Mouse (Mus musculus): ENCODE data around the gene Tesc.

Tesc gene

DNA sequence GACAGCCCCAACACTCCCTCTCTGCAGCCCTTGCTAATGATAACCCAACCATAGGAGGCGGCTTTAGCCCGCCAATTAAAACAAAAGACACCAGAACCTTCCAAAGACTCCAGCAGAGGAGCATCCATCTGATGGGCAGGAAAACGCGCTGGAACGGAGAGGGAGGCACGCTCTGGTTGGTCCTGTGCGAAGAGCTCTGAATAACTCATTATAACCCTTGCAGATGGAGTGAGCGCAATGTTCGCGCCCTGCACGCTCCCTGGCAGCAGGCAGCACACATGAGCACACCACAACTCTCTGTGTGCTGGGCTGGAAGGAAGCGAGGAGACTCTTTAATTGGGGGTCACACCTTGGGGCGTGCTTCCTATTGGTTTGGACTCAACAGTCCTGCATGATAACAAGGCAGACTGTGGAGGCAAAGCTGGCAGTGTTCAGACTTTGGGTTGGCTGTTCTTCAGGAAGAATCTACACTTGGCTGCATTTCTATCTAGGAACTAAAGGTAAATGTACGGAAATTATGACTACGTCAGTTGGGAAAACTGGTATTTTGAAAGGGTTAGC lies 45.8 kb downstream of the Tesc start:
- no peak for DNase-seq (ENCODE audit: low read depth, low spot score)

DNA sequence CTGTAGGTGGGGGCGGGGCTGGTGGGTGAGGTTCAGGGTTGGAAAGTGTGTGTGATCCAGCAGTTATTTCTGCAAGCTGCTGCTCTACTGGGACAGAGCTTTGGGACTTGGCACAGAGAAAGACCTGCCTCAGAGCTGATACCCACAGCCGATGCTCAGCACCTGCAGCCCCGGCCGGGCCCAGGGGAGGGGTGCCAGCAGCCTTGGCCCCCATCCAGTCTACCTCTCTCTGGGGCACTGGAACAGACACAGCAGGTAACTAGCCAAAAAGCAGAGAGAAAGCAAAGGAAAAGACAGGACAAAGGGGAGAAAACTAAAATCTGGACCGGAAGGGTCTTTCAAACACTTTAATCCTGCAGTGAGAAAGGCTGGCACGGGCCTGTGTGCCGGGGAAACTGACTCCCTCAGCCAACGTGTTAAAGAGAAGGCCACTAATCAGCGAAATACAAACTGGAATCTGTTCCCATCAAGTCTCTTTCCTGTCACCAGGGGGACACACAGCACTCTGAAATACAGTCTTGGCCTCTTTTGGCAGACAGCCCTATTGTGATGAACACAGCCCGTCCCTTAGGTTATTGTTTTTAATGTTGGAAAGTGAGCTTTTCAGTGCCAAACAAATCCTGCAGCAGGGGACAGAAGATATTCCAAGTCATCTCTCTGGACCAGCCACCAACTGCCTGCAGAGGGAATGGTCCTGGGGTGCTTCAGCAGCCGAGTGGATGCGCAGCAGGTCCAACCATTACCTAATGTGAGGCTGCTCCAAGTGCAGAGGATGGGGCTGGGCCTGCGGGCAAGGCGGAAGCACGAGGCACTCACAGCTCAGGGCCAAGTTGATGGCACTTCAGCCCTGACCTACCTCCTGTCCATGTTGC lies 49.4 kb downstream of the Tesc start:
- no peak for DNase-seq (ENCODE audit: low read depth, low spot score)

DNA sequence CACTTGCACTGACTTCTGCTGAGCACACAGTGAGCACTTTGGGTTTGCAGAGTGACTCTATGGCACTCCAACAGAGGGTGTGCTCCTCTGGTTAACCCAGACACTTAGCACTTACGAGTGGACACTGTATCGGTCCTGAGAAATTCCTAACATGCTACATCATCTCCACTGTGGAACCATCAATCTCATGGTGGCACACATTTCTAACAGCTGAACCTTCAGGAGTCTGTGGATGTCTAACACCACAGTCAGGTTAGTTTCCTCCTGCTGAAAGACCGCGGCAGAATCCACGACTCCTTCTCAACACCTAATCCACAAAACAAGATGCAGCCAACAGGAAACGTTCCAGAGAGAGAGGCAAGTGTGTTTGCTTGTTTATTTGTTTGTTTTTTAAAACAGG lies 51.0 kb downstream of the Tesc start:
- DNase-seq (ENCODE audit: low read depth, low spot score) = no peak

DNA sequence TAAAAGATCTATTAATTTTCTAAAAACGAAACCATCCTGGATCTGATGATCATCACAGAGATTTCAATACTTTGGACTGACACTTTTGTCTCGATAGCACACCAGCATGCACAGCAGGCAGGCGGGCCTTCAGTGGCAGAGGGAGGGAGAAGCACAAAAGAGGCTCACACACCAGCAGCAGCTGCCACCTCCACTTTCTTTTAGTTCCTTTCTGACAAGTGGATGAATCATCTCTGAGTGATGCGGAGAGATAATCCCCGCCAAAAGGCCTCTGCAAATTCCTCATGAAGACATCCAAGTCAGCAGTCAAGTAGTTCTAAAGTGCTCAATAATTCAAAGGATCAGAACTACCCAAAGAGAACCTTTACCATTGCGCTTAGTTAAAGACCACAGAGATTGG lies 51.8 kb downstream of the Tesc start:
- no peak for DNase-seq (ENCODE audit: low read depth, low spot score)

DNA sequence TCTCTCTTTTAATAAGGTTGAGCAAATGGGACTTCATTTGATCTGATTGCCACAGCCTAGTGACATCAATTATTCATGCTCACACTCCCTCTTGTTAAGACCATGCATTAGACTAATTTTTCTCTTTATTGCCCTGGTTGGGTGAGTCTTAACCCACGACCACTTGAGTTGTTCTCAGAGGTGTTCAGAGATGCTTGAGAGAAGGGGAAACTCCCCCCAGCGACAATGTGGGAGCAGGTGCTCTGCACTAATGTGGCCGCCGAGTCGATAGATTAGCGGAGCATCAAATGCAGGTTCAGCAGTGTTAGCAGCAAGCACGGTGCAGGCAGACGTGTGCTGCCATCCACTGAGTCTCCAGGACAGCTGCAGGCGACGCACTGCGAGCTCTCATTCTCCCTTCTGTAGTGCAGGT lies 52.3 kb downstream of the Tesc start:
- no peak for DNase-seq (ENCODE audit: low read depth, low spot score)

DNA sequence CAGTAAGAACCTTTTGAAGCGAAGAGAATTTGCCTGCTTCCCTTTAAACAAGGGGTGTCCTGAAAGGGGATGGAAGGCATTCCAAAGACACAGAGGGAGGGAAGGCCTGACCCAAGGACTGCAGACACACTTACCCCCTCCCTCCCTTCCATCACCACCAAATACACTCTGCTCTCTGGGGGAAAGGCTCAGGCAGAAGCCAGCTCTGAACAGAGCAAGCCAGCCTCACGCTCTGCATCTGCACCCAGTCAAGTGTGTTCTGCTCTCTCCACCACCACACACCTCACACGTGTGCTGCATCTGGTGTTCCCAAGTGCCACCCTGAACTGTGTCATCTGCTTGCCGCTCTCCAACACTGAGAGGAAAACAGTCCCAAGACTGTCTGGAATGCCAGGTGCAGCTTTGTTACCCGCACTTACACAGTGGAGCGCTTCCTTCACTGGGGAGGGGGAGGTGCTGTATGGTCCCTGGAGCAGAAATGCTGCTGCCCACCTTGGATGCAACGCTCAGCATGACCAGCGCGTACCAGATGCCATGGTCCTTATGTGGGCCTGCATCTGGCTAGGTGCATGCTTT lies 53.9 kb downstream of the Tesc start:
- no peak for DNase-seq (ENCODE audit: low read depth, low spot score)

DNA sequence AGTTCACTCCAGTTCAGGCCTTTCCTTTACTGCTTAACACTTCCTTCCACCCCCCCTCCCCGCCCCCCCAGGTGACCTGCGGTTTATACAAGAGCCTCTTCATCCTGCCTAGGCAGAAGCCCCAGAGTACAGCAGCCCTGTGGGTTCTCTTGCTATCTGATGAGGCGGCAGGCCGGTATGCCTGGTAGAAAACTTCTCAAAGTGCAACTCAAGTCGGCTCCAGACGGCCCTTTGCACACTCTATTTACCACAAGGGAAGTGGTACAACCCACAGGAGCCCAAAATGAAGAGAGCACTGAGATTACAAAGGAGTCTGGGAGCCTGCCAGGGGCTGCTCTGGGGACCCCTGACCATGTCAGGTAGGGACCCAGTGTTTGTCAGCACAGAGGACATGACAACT lies 54.5 kb downstream of the Tesc start:
- DNase-seq (ENCODE audit: low read depth, low spot score) = no peak

DNA sequence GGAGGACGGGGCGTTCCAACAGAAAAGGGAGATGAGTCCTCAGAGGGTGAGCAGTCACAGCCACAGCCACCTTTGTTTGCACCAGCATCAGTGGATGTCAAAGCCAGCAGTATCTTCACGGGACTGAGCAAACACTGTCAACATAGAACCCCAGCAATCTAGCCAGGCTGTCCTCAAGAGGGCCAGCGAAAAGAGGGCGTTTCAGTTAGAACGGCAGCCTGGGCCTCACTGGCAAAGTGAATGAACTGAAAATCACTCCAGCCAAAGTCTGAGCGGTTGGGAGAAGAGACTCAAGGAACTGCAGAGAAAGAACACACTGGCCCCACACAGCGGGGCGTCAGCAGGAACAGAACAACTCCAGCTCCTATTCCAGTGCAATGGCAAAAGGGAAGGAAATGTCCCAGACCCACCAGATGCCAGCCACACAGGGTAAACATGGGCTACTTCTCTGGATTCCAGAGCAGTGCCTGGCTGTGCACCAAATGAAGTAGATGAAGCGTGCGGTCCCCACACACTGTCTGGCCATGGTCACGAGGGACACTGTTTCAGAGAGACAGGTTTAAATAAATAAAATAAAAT lies 55.6 kb downstream of the Tesc start:
- DNase-seq (ENCODE audit: low read depth, low spot score) = no peak

DNA sequence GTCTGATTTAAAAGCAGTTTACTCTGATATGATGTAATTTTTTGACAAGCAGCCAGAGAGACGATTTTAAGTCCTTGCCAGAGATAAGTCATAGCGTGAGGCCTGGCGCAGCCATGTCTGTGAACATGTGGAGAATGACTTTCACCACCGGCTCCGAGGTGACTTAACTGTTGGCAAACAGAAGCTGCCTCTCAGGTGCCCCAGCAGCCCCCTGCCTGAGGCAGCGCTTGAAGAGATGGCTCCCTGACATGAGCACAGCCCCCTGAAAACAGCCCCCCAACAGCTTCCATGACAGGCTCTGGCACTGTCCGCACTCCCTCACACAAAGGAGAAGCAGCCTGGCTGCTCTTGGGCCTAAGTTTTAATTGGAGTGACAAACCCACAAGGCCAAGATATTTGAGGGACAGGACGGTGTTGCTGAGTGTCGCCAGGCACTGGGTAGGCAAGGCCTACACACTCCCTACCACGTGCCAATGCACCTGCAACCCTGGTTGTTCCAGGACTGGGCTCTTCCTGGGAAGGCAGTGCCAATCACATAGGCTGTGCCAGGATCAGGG lies 56.7 kb downstream of the Tesc start:
- no peak for DNase-seq (ENCODE audit: low read depth, low spot score)

DNA sequence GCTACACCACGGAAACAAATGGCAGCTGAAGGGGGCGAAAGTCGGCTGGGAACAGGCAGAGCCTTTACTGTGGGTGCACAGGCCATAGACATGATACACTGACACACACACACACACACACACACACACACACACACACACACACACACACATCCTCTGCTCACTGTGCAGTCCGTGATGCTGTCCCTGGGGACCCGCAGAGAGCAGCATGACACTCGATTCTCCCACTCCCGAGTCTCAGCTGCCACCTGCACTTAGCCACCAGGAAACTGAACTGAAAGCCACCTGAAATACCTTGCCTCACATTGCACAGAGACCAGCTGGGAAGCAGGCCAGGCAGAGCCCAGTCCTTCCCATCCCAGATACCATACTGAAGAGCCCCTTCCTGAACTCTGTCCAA lies 57.8 kb downstream of the Tesc start:
- no peak for DNase-seq (ENCODE audit: low read depth, low spot score)

DNA sequence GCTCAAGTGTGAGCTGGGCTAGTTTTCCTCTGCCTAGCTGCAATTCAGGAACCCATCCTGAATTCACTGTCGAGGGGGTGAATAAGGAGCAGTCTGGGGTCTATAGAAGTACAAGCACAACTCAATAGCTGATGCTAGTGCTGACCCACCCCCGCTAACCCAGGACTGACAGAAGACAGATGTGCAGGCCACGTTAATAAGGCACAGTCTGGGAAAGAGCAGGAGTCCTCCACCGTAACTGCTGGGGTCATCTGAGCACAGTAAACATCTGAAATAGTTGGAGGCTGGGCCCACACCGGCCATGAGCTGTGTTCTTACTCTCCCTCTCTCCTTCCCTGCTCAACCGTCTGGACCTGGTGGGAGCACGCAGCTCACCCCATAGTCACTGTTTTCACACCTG lies 59.4 kb downstream of the Tesc start:
- DNase-seq (ENCODE audit: low read depth, low spot score) = no peak

DNA sequence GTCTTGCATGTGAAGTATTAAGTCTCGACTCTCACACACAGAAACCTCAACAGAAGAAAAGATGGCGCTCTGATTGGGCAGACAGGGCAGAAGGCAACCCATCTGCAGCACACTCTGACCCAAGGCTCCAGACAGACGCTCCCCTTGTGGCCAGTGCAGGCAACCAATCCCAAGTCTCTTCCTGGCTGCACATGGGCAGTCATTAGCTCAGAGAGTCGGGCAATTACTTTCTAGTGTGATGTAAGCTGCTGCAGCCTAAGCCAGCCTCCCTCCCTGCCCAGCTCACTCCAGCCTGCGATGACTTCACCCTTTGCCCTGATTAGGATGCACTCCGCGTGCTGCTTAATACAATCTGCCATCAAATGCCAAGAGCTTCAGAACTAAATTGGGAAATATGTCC lies 61.6 kb downstream of the Tesc start:
- DNase-seq (ENCODE audit: low read depth, low spot score) = peak; percentile 27

DNA sequence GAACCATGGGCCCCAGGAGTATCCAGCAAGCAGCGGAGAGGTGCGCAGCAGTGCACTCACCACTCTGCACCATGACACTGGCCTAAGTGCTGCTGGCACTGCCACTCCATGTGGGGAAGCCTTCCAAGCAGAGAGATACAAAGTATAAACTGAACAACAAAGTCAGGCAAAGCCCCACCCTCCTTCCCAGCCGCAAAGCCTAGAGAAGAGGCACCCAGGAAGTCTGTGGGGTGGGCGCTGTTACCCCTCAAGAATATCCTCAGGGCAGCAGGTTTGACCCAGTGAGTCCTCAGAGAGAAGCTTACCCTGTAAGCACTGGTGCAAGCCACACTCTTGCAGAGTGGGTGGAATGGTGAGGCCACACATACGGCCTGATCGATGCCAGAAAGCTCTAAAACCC lies 62.6 kb downstream of the Tesc start:
- DNase-seq (ENCODE audit: low read depth, low spot score) = no peak

DNA sequence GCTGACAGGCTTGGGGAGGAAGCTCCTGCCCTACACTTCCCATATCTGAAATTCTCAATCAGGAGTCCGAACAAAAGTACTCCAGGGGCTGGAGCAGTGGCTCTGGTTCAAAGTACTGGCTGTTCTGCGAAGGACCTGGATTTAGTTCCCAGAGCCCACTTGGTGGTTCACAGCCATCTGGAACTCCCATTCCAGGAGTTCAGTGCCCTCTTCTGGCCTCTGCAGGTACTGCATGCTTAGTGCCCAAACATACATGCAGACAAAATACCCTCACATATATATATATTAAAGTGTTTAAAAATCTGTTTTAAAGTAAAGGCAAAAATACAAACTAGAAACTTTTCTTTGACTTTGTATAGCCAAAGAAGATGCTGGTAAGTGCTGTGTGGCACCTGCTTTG lies 63.3 kb downstream of the Tesc start:
- peak; percentile 79 for DNase-seq (ENCODE audit: low read depth, low spot score)

DNA sequence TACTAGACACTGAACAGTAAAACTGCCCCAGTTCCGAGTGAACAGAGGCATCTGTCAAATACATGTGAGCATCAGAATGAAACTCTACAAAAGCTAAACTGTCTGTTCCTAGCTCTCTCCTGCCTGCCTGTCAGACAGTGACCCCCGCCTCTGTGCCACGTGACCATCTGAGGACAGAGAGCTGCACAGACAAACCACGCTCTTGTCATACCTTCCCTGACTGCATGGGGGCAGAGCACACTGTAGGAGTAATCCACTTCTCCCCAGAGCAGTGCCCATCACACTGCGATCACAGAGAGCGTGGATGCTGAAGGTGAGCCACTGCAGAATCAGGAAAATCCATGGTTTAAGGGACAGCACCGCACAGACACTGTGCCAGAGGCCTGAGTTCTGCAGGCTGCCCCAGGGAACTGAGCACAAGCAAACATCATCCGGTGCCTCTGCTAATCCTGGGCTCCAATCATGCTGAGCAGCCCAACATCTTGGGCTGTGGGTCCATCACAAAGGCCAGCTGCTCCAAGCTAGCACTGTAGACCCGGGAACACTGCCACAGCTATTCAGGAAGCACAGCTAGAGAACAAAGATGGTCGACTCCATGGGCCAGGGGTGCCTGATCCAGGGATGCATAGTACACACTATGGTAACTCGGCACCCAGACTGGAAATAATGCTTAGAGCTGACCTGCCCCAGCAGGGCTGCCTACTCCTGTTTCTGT lies 65.9 kb downstream of the Tesc start:
- peak; percentile 70 for DNase-seq (ENCODE audit: low read depth, low spot score)

DNA sequence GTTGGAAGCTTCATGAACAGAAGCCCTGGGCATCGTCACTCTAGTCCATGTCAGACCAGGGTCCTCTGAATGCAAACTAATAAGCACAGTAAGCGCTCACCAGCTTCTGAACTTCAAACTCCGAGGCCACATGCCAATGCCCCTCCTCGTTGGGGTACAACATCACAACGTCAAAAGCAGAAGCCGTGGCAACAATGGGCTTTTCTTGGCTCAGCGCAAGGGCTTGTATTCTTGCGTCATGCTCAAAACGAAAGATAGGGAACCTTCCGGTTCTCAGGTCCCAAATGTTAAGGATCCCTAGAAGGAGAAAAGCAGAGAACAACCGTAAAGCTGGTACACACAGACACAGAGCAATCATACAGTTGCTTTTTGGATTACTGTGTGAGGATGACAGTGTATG lies 67.9 kb downstream of the Tesc start:
- no peak for DNase-seq (ENCODE audit: low read depth, low spot score)

DNA sequence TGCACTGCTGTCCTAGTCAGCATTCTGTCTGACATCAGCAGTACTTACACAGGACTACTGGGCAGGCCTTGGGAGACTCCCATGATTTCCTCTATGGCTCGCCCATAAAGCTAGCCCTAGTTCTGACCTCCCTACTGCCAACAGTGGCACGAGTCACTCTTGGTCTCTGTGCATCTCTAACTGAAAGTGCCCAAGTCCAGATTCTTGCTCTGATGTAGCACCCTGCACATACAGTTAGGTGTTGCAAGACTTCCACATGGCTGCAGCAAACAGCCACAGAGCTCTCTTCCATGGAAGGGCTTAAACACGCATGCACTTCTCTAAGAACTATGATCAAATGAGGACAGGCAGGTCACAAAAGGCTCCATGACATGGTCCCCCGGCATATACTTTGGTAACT lies 68.3 kb downstream of the Tesc start:
- no peak for DNase-seq (ENCODE audit: low read depth, low spot score)

DNA sequence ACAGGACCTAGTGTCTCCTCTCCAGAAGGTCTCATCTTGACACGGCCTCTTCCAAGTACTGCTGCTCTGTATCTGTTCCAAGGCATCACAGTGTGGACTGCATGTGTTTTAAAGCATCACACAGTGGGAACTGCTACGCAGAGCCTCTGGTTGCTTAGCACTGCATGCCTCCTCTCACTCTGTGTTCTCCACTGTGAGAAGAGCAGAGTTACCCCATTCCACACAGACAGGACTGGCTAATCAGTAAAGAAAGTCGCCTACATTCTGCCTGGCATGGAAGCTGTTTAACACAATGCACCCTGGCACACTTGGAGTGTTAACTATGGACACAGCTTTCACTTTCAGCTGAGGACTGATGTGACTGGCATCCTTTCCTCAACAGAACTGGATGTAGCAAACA lies 68.8 kb downstream of the Tesc start:
- DNase-seq (ENCODE audit: low read depth, low spot score) = no peak

DNA sequence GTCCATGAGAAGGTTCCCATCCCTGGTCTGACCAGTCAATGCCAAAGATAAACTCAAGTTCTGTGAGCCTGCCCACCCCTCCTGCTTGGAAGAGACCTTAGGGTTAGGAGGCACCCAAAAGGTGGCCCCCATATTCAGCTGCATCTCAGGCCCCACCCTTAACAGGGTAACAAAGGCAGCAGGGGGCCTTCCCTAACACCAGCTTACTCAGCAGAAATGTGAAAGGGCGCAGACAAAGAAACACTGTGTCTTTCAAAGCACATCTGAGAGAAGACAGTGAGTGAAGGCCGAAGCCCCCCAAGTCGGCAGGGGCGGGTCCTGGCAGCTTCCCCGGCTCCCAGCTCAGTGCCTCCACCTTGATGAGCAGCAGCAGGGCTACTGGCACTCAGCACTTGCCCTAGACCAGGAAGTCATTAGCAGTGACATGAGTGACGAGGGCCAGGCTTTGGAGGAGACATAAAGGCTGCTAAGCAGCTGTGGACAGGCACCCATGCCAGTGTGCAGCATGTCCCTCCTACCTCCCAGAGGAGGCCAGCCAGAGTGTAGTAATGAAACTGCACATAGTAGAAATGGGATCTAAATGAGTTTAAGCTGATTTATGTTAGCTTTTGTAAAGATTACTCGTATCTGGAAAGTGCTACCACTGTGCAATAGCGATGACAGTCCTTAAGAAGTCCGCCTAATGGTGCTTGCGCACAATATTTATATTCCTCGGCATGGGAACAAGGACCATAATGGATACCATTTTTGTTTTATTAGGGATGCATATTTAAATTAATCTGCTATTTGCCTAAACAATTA lies 71.7 kb downstream of the Tesc start:
- DNase-seq (ENCODE audit: low read depth, low spot score) = no peak

DNA sequence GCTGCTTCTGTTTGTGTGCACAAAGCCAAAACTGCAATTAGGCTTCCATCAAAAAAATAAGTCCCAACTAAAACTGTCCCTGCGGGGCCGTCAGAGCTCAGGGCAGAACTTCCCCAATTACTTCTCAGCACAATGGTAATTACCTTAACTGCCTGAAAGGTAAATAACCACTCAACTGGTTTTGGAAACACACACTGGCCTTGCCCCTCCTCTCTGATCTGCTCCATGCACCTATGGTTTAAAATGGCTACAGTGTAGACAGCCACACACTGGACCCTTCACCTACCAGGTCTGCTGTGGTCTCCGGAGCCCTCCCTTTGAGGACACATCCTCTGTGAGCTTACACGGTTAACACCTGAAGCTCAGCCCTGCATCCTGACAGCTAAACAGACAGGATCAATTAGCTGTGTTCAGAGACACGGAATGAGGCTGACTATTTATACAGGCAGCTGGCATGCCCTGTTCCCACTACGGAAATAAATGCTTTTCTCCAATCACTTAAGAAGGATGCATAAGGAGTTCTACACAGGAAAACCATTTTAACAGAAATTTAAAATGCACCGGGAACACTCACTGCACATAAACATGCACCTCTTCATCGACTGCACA lies 72.4 kb downstream of the Tesc start:
- DNase-seq (ENCODE audit: low read depth, low spot score) = no peak

DNA sequence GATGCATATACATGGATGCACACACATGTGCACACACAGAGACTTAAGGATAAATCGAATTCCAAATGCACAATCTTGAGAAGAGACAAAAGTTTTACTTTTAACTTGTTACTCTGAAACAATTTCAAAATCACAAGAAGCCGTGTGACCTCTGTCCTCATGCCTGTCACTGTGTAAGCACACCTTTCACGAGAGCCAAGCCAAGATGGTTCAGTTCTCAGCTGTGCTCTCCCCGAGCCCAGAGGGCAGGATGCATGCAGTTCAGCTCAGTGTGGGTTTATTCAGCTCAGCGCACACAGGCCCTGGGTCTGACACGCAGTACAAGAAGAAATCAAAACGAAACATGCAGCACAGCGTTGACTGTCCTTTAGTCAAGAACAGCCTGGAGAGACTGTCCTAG lies 78.0 kb downstream of the Tesc start:
- no peak for DNase-seq (ENCODE audit: low read depth, low spot score)

All from ZHBTc4 (cell line).